Mouse (Mus musculus) embryonic facial prominence, embryonic 10.5 days (tissue): Measurements from ENCODE around the gene Arid5b. TPM values are rescaled to one million over a fixed set of nuclear protein-coding genes. Genes with fewer than 3 reads are reported as not detected.

ENCODE experiments used
- DNase-seq: peaks from one replicate; pipeline ENCODE4 v3.0.0-alpha.2; 2017; ENCODE audit warnings: low spot score
- H3K27ac ChIP-seq: fragments of 300-500 bp; sonication (generic); replicated peaks from 2 replicates; pipeline ENCODE4 v1.5.1; 2016; ENCODE audit warnings: mild to moderate bottlenecking
- H3K27me3 ChIP-seq: fragments of 300-500 bp; sonication (generic); replicated peaks from 2 replicates; pipeline ENCODE4 v1.6.1; 2016; ENCODE audit warnings: low read depth, mild to moderate bottlenecking; ENCODE audit not compliant: poor library complexity, severe bottlenecking
- H3K36me3 ChIP-seq: fragments of 300-500 bp; sonication (generic); replicated peaks from 2 replicates; pipeline ENCODE4 v1.6.1; 2016; ENCODE audit warnings: mild to moderate bottlenecking, moderate library complexity
- H3K4me1 ChIP-seq: fragments of 300-500 bp; sonication (generic); 2 replicates; pipeline ENCODE4 v1.6.1; 2016
- H3K4me3 ChIP-seq: fragments of 300-500 bp; sonication (generic); 2 replicates; pipeline ENCODE4 v1.5.1; 2016; ENCODE audit warnings: mild to moderate bottlenecking, moderate library complexity
- H3K9me3 ChIP-seq: fragments of 300-500 bp; sonication (generic); 2 replicates; pipeline ENCODE4 v1.6.1; 2016; ENCODE audit warnings: mild to moderate bottlenecking
- WGBS: fragments of 180-500 bp; shearing (Covaris S2); methylation state at CpG from one replicate; pipeline ENCODE4 v1.1.7; 2016; 5-methylcytosine and 5-hydroxymethylcytosine counted together
- polyA plus RNA-seq: library from polyadenylated mRNA; unstranded; fragments of >200 nt; fragmentation: Nextera tagmentation; extraction: Ambion mirVana; gene quantifications from 2 replicates; pipeline ENCODE4 v1.2.1, GENCODE M21; 2016

Arid5b gene
- polyA plus RNA-seq, 1 experiment from 2014 or later = 19.7 TPM

DNA sequence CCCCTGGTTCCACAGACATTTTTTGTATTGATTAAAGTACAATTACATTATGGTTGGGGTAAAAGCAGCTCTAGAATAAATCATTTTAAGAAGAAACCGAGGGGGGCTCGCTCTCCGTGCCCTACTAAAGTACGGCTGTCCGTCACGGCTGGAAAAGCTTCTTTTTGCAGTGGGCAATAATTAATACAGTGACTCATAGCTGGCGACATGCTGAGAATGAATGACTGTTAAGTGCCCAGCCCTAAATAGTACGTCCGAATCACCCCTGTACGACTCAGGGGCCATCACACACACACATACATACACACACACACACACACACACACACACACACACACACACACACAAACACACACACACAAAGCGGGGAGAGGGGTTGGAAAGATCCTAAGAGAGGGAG, 75.2 kb downstream of the Arid5b start:
- H3K27me3 ChIP-seq = no peaks in the 10 kb centered on the region
- 92% methylated on average over 11 of the region's 11 CpGs for WGBS

DNA sequence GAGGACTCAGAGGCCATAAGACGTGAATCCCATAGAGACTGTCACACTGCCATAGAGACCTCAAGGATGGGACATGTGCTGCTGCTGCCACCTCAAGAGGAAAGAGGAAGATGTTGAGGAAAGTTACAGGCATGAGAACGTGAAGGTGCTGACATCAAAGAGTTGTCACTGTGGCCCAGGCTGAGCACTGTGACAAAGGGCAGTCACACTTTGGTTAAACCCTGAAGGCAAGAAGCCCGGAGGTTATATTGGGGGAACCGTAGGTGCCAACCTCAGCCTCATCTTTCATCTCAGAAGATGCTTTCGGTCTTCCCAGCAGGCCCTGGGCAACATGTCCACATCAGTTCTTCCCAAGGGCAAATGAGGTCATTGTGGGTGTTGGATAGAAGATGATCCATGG, 79.1 kb downstream of the Arid5b start:
- no peak overlapping the region for H3K4me3 ChIP-seq
- no peak for DNase-seq
- no peaks in the 10 kb centered on the region for H3K4me1 ChIP-seq
- H3K36me3 ChIP-seq = peaks cover 13% of the 10 kb centered on the region
- no peaks in the 10 kb centered on the region for H3K9me3 ChIP-seq
- H3K27ac ChIP-seq = no peak overlapping the region
- no peaks in the 10 kb centered on the region for H3K27me3 ChIP-seq
- WGBS = 91% methylated on average over 5 of the region's 5 CpGs

More for the DNA sequence above, 75.2 kb downstream of the Arid5b start:
- Histone ChIP-seq H3K36me3 (peaks cover 13% of the 10 kb centered on the region), H3K9me3 (no peaks in the 10 kb centered on the region), H3K4me1 (peaks cover 8% of the 10 kb centered on the region), H3K4me3 (no peak overlapping the region), H3K27ac (no peak overlapping the region)
- no peak for DNase-seq

DNA sequence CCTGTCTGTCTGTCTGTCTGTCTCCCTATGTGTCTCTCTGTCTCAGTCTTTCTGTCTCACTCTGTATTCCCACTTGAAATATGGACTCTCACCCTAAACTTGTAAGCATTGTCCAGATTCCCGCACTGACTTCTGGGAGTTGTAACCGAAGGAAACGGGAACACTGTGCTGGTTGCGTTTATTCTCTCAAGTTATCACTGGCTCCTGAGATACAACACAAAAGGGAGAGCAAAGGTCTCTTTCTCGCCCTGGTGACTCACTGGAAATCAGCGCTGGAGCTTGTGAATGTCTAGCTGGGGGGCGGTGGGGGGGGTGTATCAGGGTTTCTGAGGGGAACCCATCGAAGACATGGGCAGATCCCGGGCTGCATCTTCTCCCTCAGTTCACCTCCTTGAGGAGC, 82.2 kb downstream of the Arid5b start:
- Histone ChIP-seq H3K4me1 (peaks cover 27% of the 10 kb centered on the region), H3K4me3 (no peak overlapping the region), H3K27ac (no peak overlapping the region), H3K36me3 (peaks cover 2% of the 10 kb centered on the region; the same call in 1 of the 2 replicates), H3K9me3 (no peaks in the 10 kb centered on the region), H3K27me3 (no peaks in the 10 kb centered on the region)
- WGBS = 83% methylated on average over 9 of the region's 9 CpGs
- no peak for DNase-seq

DNA sequence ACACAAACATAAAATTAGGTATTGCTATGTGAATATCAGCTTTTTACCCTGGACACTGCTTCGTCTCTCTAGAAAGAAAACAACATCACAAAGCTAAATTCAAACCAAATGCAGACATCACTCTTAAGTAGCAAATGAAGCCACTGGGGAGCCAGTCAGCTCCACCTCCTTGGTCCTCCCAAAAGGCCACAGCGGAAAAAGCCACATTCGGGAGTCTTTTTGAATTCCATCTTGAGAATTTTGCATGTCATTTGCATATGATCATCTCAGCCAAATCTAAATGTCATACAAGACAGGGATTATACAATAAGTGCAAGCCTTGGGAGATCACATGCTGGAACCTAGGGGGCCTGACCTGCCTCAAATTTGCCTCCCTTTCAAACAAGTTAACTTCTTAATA, 85.0 kb downstream of the Arid5b start:
- 46% methylated on average over 3 of the region's 3 CpGs for WGBS
- 0 out of 2 replicates have a peak overlapping the region, but pooled peaks have one; percentile 6 for H3K27ac ChIP-seq
- 0 out of 2 replicates have a peak, but pooled peaks cover 2% of the 10 kb centered on the region for H3K36me3 ChIP-seq
- no peak for DNase-seq
- no peaks in the 10 kb centered on the region for H3K27me3 ChIP-seq
- H3K4me3 ChIP-seq = no peak overlapping the region
- no peaks in the 10 kb centered on the region for H3K9me3 ChIP-seq
- peaks cover 35% of the 10 kb centered on the region for H3K4me1 ChIP-seq

DNA sequence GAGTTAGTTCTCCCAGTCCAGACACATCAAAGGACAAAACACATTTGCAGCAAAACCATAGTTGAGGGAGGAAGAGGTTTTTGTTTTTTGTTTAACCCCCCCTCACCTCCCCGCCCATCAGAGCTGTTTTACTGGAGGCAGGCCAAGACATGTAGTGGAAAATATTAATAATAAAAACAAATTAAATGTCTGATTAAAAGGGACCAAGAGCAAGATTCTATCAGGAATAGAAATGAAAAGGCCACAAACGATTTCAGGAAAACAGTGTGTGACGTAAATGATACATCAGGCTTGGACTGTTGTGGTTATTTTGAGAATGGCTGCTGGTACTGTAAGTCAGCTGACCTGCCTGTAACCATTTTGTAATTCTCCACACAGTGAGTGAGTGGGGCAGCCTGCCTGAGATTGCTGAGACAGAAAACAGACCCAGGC, 85.7 kb downstream of the Arid5b start:
- DNase-seq = no peak
- Histone ChIP-seq H3K9me3 (no peaks in the 10 kb centered on the region), H3K4me3 (no peak overlapping the region), H3K4me1 (peaks cover 35% of the 10 kb centered on the region), H3K36me3 (no peaks in the 10 kb centered on the region), H3K27ac (peak overlapping the region; percentile 6; the same call in 1 of the 2 replicates), H3K27me3 (no peaks in the 10 kb centered on the region)
- WGBS = 72% methylated on average over 3 of the region's 3 CpGs

GRCm38 (mm10) chr10:68191691-68192380, 86.7 kb downstream of the Arid5b start:
- no peak for DNase-seq
- Histone ChIP-seq H3K4me1 (peaks cover 35% of the 10 kb centered on the region), H3K9me3 (no peaks in the 10 kb centered on the region), H3K27me3 (no peaks in the 10 kb centered on the region), H3K4me3 (no peak overlapping the region), H3K27ac (no peak overlapping the region), H3K36me3 (peaks cover 8% of the 10 kb centered on the region; the same call in 1 of the 2 replicates)
- WGBS = 59% methylated on average over 13 of the region's 13 CpGs

DNA sequence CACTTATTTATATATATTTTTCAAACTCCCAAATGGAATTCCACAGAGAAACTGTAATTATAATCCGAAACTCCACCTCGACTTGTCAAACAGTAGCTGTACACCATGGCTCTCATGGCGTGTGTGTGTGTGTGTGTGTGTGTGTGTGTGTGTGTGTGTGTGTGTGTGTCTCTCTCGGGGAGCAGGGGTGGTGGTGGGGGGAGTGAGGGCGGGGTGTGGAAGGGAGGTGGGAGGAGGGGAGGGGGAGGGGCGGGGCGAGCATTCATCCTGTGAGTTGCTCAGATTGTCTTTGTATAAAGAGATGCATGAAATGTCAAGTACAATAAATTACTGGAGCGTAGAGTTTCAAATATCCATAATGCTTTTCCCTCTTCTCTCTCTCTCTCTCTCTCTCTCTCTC, 87.4 kb downstream of the Arid5b start:
- no peak overlapping the region for H3K4me3 ChIP-seq
- peak; percentile 27 for DNase-seq
- 67% methylated on average over 8 of the region's 8 CpGs for WGBS
- no peaks in the 10 kb centered on the region for H3K9me3 ChIP-seq
- peaks cover 15% of the 10 kb centered on the region for H3K36me3 ChIP-seq
- no peak overlapping the region for H3K27ac ChIP-seq
- no peaks in the 10 kb centered on the region for H3K27me3 ChIP-seq
- peaks cover 35% of the 10 kb centered on the region for H3K4me1 ChIP-seq

DNA sequence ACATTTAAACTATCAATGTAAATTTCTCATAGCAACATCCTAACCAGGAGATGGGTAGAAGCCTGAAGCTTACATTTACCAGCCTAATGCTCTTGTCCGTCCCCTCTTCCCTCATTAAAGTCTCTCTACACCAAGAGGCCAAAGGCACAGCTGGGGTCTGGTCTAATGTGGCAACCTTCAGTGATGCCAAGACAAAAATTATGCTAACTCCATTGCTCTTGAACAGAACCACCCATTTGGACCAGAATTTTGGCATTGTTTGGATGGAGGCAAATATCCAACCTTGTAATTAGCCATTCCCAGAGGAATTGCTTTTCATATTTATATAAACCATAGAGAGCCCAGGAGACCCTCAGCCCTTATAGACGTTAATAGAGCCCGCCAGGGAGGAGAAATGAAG, 88.7 kb downstream of the Arid5b start:
- peaks cover 26% of the 10 kb centered on the region for H3K36me3 ChIP-seq
- no peak overlapping the region for H3K27ac ChIP-seq
- 88% methylated on average over 3 of the region's 3 CpGs for WGBS

DNA sequence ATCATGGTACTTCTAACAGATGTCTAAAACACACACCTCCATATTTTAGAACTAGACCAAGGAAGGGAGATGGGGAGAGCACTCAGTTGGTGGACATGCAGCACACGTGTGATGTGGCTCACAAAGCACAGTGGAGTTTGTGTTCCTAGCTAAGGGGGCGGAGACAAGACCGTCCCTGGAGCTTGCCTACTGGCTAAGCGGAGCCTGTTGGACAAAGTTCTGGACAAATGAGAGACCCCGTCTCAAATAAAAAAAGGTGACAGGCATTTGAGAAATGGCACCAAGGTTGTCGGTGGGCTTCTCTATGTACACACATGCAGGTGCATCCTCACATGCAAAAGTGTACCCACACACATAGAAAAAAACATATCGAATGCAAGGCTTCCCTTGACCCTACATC, 95.4 kb downstream of the Arid5b start:
- H3K9me3 ChIP-seq = no peaks in the 10 kb centered on the region
- no peak overlapping the region for H3K4me3 ChIP-seq
- no peak for DNase-seq
- WGBS = 91% methylated on average over 7 of the region's 7 CpGs
- no peak overlapping the region for H3K27ac ChIP-seq
- H3K4me1 ChIP-seq = peaks cover 9% of the 10 kb centered on the region
- H3K36me3 ChIP-seq = peaks cover 28% of the 10 kb centered on the region
- H3K27me3 ChIP-seq = no peaks in the 10 kb centered on the region

More for the DNA sequence above, 88.7 kb downstream of the Arid5b start:
- no peak for DNase-seq
- Histone ChIP-seq H3K9me3 (no peaks in the 10 kb centered on the region), H3K27me3 (no peaks in the 10 kb centered on the region), H3K4me1 (peaks cover 35% of the 10 kb centered on the region), H3K4me3 (no peak overlapping the region)

DNA sequence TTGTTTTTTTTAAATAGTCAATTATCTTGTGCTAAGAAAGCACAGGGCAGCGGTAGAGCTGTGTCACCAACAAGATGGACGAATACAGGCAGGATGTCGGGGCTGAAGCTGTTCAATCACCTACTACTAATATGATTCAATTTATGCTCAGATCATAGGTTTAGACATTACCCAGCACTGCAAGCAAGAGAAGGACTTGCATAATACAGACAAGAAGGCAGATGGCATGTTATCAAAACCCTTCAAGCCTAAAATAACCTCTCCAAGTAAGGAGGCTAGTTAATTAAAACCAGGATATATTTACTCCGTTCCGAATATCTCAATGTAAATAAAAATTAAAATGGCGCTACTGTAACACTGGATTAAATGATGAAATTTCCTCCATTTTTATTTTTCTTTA, 96.3 kb downstream of the Arid5b start:
- no peak overlapping the region for H3K4me3 ChIP-seq
- H3K4me1 ChIP-seq = peaks cover 17% of the 10 kb centered on the region
- H3K9me3 ChIP-seq = no peaks in the 10 kb centered on the region
- WGBS = 92% methylated on average over 6 of the region's 6 CpGs
- peaks cover 22% of the 10 kb centered on the region for H3K36me3 ChIP-seq
- DNase-seq = no peak
- no peak overlapping the region for H3K27ac ChIP-seq
- no peaks in the 10 kb centered on the region for H3K27me3 ChIP-seq

DNA sequence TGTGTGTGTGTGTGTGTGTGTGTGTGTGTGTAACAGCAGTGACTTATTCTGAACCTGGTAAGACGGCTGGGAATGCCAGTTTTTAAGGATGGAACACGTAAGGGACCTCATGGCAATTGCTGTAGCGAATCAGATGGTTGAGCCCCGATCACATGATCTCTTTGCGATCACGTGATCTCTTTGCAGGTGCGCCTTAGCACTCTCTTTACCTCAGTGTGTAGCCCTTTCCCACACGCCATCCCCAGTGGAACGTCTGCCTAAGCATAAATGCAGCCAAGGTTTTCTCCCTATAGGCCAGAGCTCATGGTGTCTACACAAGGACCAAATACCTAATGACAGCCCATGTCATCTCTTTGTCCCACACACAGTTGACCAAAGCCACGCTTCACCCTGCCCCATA, 97.4 kb downstream of the Arid5b start:
- 92% methylated on average over 10 of the region's 10 CpGs for WGBS
- Histone ChIP-seq H3K27me3 (no peaks in the 10 kb centered on the region), H3K4me3 (no peak overlapping the region), H3K9me3 (no peaks in the 10 kb centered on the region), H3K27ac (no peak overlapping the region), H3K36me3 (peaks cover 13% of the 10 kb centered on the region), H3K4me1 (peaks cover 17% of the 10 kb centered on the region)
- no peak for DNase-seq

- WGBS = 93% methylated on average over 7 of the region's 7 CpGs
- H3K27ac ChIP-seq = no peak overlapping the region
- no peak for DNase-seq
- H3K36me3 ChIP-seq = peaks cover 9% of the 10 kb centered on the region
- H3K4me1 ChIP-seq = peaks cover 17% of the 10 kb centered on the region
- no peaks in the 10 kb centered on the region for H3K27me3 ChIP-seq
- H3K4me3 ChIP-seq = no peak overlapping the region
- no peaks in the 10 kb centered on the region for H3K9me3 ChIP-seq
These were observed 97.8 kb downstream of the Arid5b start for GRCm38 (mm10) chr10:68180721-68181120.

- no peak overlapping the region for H3K4me3 ChIP-seq
- no peak for DNase-seq
These were observed 98.4 kb downstream of the Arid5b start for GRCm38 (mm10) chr10:68180151-68180550.

More at GRCm38 (mm10) chr10:68180151-68180550, 98.4 kb downstream of the Arid5b start:
- H3K4me1 ChIP-seq = peaks cover 17% of the 10 kb centered on the region
- H3K9me3 ChIP-seq = no peaks in the 10 kb centered on the region
- no peaks in the 10 kb centered on the region for H3K27me3 ChIP-seq
- H3K27ac ChIP-seq = no peak overlapping the region
- H3K36me3 ChIP-seq = peaks cover 10% of the 10 kb centered on the region; the same call in 1 of the 2 replicates
- 72% methylated on average over 4 of the region's 4 CpGs for WGBS
